Mouse (Mus musculus): Measurements from ENCODE around the gene Gm2022.
"Not testable (repeated sequence)": the region's sequence is repeated elsewhere in the genome, so short reads cannot be mapped to it uniquely, and the experiment has no call there.

DNA sequence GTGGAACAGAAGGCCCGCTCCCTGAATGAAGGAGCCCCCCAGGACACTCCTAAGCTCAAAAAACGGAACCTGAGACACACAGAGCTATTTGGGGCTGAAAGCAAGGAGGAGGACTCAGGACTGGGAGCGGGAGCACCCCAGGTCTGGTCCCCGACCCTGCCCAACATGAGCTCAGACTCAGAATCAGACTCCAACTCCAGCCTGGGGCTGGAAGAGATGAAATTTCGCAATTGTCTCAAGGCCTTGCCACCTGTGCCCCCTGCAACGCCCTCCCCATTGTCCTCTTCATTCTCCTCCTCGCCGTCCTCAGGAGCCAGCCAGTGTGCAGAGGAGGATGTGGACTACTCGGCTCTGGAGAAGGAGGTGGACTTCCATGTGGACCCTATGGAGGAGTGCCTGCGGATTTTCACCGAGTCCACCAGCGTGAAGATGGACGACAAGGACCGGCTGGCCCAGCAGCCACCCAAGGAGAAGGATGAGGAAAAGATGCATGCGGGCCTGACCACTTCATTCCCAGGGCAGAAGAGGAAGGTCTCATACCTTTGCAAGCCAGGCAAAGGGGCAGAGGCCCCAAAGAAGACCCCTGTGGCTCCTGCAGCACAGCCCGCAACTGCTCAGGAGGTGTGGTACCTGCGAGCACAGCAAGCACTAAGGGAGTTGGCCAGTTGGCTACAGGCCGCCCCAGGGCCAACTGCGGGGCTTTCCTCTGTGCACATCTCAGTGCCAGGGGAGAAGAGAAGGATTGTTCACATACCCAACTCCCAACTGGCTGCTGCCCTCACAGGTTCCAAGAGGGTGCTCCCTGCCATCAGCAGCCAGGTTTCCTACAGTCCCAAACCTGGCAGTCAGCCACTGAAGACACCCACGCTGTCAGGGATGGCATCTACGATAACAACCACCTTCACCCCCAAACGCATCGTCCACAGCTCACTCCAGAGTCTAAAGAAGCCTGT is 33.2 kb upstream of the Gm2022 start:
- not testable (repeated sequence) for TF ChIP-seq POLR2A (IDR thresholded peaks at IDR 0.05; ENCODE audit: borderline replicate concordance, insufficient read depth, low read length); CTCF (IDR thresholded peaks at IDR 0.05; ENCODE audit: borderline replicate concordance, insufficient read depth, low read depth, low read length)

All from cerebellum, adult 2 months (tissue).